Mouse (Mus musculus): ENCODE results near the gene Nemf. TPM values are rescaled to one million over a fixed set of nuclear protein-coding genes. Genes with fewer than 3 reads are reported as not detected.

Nemf gene
- total RNA-seq, 1 experiment, result 47.9 TPM

DNA sequence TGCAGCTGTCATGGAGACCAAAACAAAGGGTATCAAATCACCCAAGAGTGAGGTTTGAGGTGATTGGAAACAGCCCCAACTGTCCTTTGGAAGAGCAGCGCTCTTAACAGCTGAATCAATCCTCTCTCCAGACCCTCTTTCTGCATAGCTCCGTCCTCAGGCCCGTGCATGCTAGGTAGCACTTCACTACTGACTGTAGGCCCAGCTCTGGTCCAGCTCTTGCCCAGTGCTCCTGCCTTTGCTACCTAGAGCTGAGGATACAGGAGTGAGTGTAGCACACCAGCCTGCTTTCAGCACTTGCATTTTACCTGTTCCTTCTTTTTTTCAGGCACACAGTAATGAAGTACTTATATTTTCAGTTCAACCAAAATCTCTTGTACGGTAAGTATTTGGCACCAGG, 47.3 kb downstream of the Nemf start:
- Histone ChIP-seq H3K4me1 (ENCODE audit: control insufficient read depth in 2 of 2, insufficient read depth in 2 of 2, low read length in 2 of 2, poor library complexity in 1 of 2) (no peaks in the 10 kb centered on the region), H3K4me3 (ENCODE audit: insufficient read depth in 1 of 2, low read depth in 1 of 2, low read length in 2 of 2, poor library complexity in 1 of 2, severe bottlenecking in 1 of 2) (no peak overlapping the region), H3K9me3 (ENCODE audit: control insufficient read depth, insufficient read depth, low read depth, low read length) (no peaks in the 10 kb centered on the region), H3K9ac (ENCODE audit: insufficient read depth, low read depth, low read length, poor library complexity, severe bottlenecking) (no peak overlapping the region), H3K36me3 (ENCODE audit: control insufficient read depth, insufficient read depth, low read length, poor library complexity, severe bottlenecking) (peaks cover 15% of the 10 kb centered on the region), H3K27ac (ENCODE audit: insufficient read depth, low read depth, low read length, poor library complexity, severe bottlenecking) (no peak overlapping the region)
- in situ Hi-C loops (cut with MboI; ENCODE audit: low sequenced_read_pairs in 2 of 2, unreplicated experiment in 2 of 2), result no loop called here
- DNase-seq (ENCODE audit: low read depth, low spot score), result no peak
- TF ChIP-seq ZC3H11A (IDR thresholded peaks at IDR 0.05; ENCODE audit: borderline replicate concordance, low read depth, low read length), result no peak
- TF ChIP-seq HCFC1 (IDR thresholded peaks at IDR 0.05; ENCODE audit: borderline replicate concordance, insufficient read depth, low read length), result no peak
- no peak for TF ChIP-seq MAFK (IDR thresholded peaks at IDR 0.05; ENCODE audit: insufficient read depth, low read depth, low read length)
- TF ChIP-seq CHD2 (IDR thresholded peaks at IDR 0.05; ENCODE audit: low read depth, low read length), result no peak
- TF ChIP-seq ZNF384 (IDR thresholded peaks at IDR 0.05; ENCODE audit: low read depth, low read length), result no peak

DNA sequence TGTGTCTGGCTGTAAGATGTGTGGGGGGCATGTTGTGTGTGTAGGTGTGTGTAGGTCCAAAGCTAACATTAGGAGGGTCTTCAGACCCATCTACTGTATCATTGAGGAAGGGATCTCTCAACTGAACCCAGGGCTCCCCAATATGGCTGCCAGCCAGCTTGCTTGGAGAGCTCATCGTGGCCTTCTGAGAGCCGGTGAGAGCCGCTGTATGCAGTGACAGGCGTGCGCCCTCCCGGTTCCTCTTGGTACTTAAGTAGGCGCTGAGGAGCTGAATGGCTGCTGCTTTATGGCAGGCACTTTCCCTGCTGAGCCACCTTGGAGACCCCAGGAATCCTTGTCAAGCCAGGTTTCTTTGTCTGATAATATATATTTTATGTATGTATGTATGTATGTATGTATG, 50.6 kb downstream of the Nemf start:
- Histone ChIP-seq H3K4me1 (ENCODE audit: control insufficient read depth in 2 of 2, insufficient read depth in 2 of 2, low read length in 2 of 2, poor library complexity in 1 of 2) (no peaks in the 10 kb centered on the region), H3K27ac (ENCODE audit: insufficient read depth, low read depth, low read length, poor library complexity, severe bottlenecking) (no peak overlapping the region), H3K4me3 (ENCODE audit: insufficient read depth in 1 of 2, low read depth in 1 of 2, low read length in 2 of 2, poor library complexity in 1 of 2, severe bottlenecking in 1 of 2) (no peak overlapping the region), H3K36me3 (ENCODE audit: control insufficient read depth, insufficient read depth, low read length, poor library complexity, severe bottlenecking) (peaks cover 18% of the 10 kb centered on the region), H3K9ac (ENCODE audit: insufficient read depth, low read depth, low read length, poor library complexity, severe bottlenecking) (no peak overlapping the region), H3K9me3 (ENCODE audit: control insufficient read depth, insufficient read depth, low read depth, low read length) (no peaks in the 10 kb centered on the region)
- in situ Hi-C loops (cut with MboI; ENCODE audit: low sequenced_read_pairs in 2 of 2, unreplicated experiment in 2 of 2), result no loop called here
- TF ChIP-seq ZC3H11A (IDR thresholded peaks at IDR 0.05; ENCODE audit: borderline replicate concordance, low read depth, low read length) (no peak), HCFC1 (IDR thresholded peaks at IDR 0.05; ENCODE audit: borderline replicate concordance, insufficient read depth, low read length) (no peak), ZNF384 (IDR thresholded peaks at IDR 0.05; ENCODE audit: low read depth, low read length) (no peak), MAFK (IDR thresholded peaks at IDR 0.05; ENCODE audit: insufficient read depth, low read depth, low read length) (no peak), CHD2 (IDR thresholded peaks at IDR 0.05; ENCODE audit: low read depth, low read length) (no peak)
- DNase-seq (ENCODE audit: low read depth, low spot score), result no peak

DNA sequence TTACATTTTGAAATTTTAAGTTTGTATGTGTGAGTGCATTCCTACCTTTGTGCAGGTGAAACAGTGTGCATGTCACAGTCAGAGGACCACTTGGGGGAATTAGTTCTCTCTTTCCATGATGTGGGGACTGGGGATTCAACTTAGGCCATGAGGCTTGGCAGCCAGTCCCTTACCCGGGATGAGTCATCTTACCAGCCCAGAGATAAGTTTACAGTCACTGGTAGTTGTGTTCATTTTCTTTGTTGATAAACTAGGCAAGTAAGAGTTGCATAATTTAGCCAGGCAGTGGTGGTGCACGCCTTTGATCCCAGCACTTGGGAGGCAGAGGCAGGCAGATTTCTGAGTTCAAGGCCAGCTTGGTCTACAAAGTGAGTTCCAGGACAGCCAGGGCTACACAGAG, 52.9 kb downstream of the Nemf start:
- H3K27ac ChIP-seq (ENCODE audit: insufficient read depth, low read depth, low read length, poor library complexity, severe bottlenecking), result no peak overlapping the region
- H3K36me3 ChIP-seq (ENCODE audit: control insufficient read depth, insufficient read depth, low read length, poor library complexity, severe bottlenecking), result peaks cover 10% of the 10 kb centered on the region; the same call in 1 of the 2 replicates
- no peaks in the 10 kb centered on the region for H3K9me3 ChIP-seq (ENCODE audit: control insufficient read depth, insufficient read depth, low read depth, low read length)
- H3K9ac ChIP-seq (ENCODE audit: insufficient read depth, low read depth, low read length, poor library complexity, severe bottlenecking), result no peak overlapping the region
- in situ Hi-C loops (cut with MboI; ENCODE audit: low sequenced_read_pairs in 2 of 2, unreplicated experiment in 2 of 2), result no loop called here
- TF ChIP-seq ZC3H11A (IDR thresholded peaks at IDR 0.05; ENCODE audit: borderline replicate concordance, low read depth, low read length) (no peak), CHD2 (IDR thresholded peaks at IDR 0.05; ENCODE audit: low read depth, low read length) (no peak)
- H3K4me1 ChIP-seq (ENCODE audit: control insufficient read depth in 2 of 2, insufficient read depth in 2 of 2, low read length in 2 of 2, poor library complexity in 1 of 2), result peaks cover 0 to under 1% of the 10 kb centered on the region in 2 experiments; a peak in 1 of 4 replicates
- H3K4me3 ChIP-seq (ENCODE audit: insufficient read depth in 1 of 2, low read depth in 1 of 2, low read length in 2 of 2, poor library complexity in 1 of 2, severe bottlenecking in 1 of 2), result no peak overlapping the region
- DNase-seq (ENCODE audit: low read depth, low spot score), result no peak

DNA sequence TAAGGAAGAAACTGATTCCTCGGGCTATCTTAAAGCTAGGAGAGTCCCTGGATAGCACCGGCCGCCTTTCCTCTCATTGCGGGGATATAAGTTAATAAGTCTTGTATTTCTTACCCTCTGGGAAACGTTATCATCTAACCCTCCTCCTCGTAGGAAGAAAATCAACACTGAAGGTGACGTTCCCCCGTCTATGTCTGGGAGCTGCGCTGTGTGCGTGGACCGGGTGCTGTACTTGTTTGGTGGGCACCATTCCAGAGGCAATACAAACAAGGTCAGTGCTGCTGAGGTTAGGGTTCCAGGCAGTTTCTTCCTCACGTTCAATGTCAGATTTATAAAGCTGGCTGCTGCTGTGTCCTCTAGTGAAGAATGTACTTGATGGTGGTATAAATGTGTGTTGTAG, 54.8 kb downstream of the Nemf start:
- DNase-seq (ENCODE audit: low read depth, low spot score), result no peak
- Histone ChIP-seq H3K4me3 (ENCODE audit: insufficient read depth in 1 of 2, low read depth in 1 of 2, low read length in 2 of 2, poor library complexity in 1 of 2, severe bottlenecking in 1 of 2) (no peak overlapping the region), H3K9me3 (ENCODE audit: control insufficient read depth, insufficient read depth, low read depth, low read length) (no peaks in the 10 kb centered on the region), H3K4me1 (ENCODE audit: control insufficient read depth in 2 of 2, insufficient read depth in 2 of 2, low read length in 2 of 2, poor library complexity in 1 of 2) (peaks cover 0 to 3% of the 10 kb centered on the region in 2 experiments; a peak in 2 of 4 replicates), H3K9ac (ENCODE audit: insufficient read depth, low read depth, low read length, poor library complexity, severe bottlenecking) (no peak overlapping the region), H3K27ac (ENCODE audit: insufficient read depth, low read depth, low read length, poor library complexity, severe bottlenecking) (no peak overlapping the region), H3K36me3 (ENCODE audit: control insufficient read depth, insufficient read depth, low read length, poor library complexity, severe bottlenecking) (peaks cover 7% of the 10 kb centered on the region; the same call in 1 of the 2 replicates)
- TF ChIP-seq ZC3H11A (IDR thresholded peaks at IDR 0.05; ENCODE audit: borderline replicate concordance, low read depth, low read length) (no peak), HCFC1 (IDR thresholded peaks at IDR 0.05; ENCODE audit: borderline replicate concordance, insufficient read depth, low read length) (no peak), MAFK (IDR thresholded peaks at IDR 0.05; ENCODE audit: insufficient read depth, low read depth, low read length) (no peak), CHD2 (IDR thresholded peaks at IDR 0.05; ENCODE audit: low read depth, low read length) (no peak), ZNF384 (IDR thresholded peaks at IDR 0.05; ENCODE audit: low read depth, low read length) (no peak)
- in situ Hi-C loops (cut with MboI; ENCODE audit: low sequenced_read_pairs in 2 of 2, unreplicated experiment in 2 of 2), result no loop called here

DNA sequence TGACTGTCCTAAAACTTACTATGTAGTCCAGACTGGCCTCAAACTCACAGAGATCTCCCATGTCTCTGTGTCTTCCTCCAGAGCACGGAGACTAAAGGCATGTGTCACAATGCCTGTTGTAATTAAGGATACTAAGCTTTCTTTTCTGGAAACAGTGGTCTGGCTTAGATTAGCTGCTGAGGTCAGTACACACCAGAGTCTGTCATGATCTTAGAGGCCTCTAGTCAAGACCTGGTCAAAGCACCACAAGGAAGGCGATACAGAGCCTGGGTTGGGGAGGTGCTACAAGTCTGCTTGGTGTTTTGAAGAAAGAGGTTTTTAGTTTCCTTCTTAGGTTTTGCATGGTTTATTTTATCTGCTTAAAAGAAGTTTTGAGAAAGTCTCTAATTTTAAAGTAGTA, 56.6 kb downstream of the Nemf start:
- in situ Hi-C loops (cut with MboI; ENCODE audit: low sequenced_read_pairs in 2 of 2, unreplicated experiment in 2 of 2), result no loop called here
- TF ChIP-seq HCFC1 (IDR thresholded peaks at IDR 0.05; ENCODE audit: borderline replicate concordance, insufficient read depth, low read length) (no peak), ZC3H11A (IDR thresholded peaks at IDR 0.05; ENCODE audit: borderline replicate concordance, low read depth, low read length) (no peak), ZNF384 (IDR thresholded peaks at IDR 0.05; ENCODE audit: low read depth, low read length) (no peak), CHD2 (IDR thresholded peaks at IDR 0.05; ENCODE audit: low read depth, low read length) (no peak), MAFK (IDR thresholded peaks at IDR 0.05; ENCODE audit: insufficient read depth, low read depth, low read length) (no peak)
- Histone ChIP-seq H3K36me3 (ENCODE audit: control insufficient read depth, insufficient read depth, low read length, poor library complexity, severe bottlenecking) (peaks cover 7% of the 10 kb centered on the region; the same call in 1 of the 2 replicates), H3K27ac (ENCODE audit: insufficient read depth, low read depth, low read length, poor library complexity, severe bottlenecking) (no peak overlapping the region), H3K9ac (ENCODE audit: insufficient read depth, low read depth, low read length, poor library complexity, severe bottlenecking) (no peak overlapping the region), H3K4me3 (ENCODE audit: insufficient read depth in 1 of 2, low read depth in 1 of 2, low read length in 2 of 2, poor library complexity in 1 of 2, severe bottlenecking in 1 of 2) (no peak overlapping the region), H3K9me3 (ENCODE audit: control insufficient read depth, insufficient read depth, low read depth, low read length) (no peaks in the 10 kb centered on the region), H3K4me1 (ENCODE audit: control insufficient read depth in 2 of 2, insufficient read depth in 2 of 2, low read length in 2 of 2, poor library complexity in 1 of 2) (peaks cover 0 to 3% of the 10 kb centered on the region in 2 experiments; a peak in 2 of 4 replicates)
- no peak for DNase-seq (ENCODE audit: low read depth, low spot score)

All from ES-E14 (cell line).